Mouse (Mus musculus): Measurements from ENCODE around the gene Dnpep.

GRCm38 (mm10) chr1:75361123-75361522 is 43.3 kb upstream of the Dnpep start:
- TF ChIP-seq CTCF (conservative IDR thresholded peaks at IDR 0.05; ENCODE audit: low read length) (no peak), NANOG (IDR thresholded peaks at IDR 0.05; ENCODE audit: borderline replicate concordance, low read length) (no peak), POU5F1 (IDR thresholded peaks at IDR 0.05; ENCODE audit: borderline replicate concordance, low read length) (no peak)
